Mouse (Mus musculus) cerebellum, postnatal 10 days (tissue): Measurements from ENCODE around the gene Adal.
A peak's percentile ranks its signal among the peaks of the same experiment; 100 is the strongest.
"Not testable (repeated sequence)": the region's sequence is repeated elsewhere in the genome, so short reads cannot be mapped to it uniquely, and the experiment has no call there.

Experiments
- DNase-seq, 2 experiments: peaks; one replicate each; pipeline ENCODE4 v3.0.0; 2021; ENCODE audit warnings: mixed read lengths in 2 of 2

Adal gene

GRCm38 (mm10) chr2:121140018-121140882 lies at the start of gene Adal, which contains the start of gene Lcmt2:
Gene Adal, plus strand, starts transcription at chr2:121140428.
Gene Lcmt2, minus strand, starts transcription at chr2:121140653.
- DNase-seq: peak; percentile 95

- DNase-seq: peak; percentile 84 to 86
Observed at GRCm38 (mm10) chr2:121102051-121102450, 38.2 kb upstream of the Adal start.

- DNase-seq: no peak
Observed at GRCm38 (mm10) chr2:121105940-121106339, 34.3 kb upstream of the Adal start.

- no peak for DNase-seq
Observed at GRCm38 (mm10) chr2:121109695-121110094, 30.5 kb upstream of the Adal start, which contains the start of gene Tgm7. Gene Tgm7, minus strand, starts transcription at chr2:121109795.

DNA sequence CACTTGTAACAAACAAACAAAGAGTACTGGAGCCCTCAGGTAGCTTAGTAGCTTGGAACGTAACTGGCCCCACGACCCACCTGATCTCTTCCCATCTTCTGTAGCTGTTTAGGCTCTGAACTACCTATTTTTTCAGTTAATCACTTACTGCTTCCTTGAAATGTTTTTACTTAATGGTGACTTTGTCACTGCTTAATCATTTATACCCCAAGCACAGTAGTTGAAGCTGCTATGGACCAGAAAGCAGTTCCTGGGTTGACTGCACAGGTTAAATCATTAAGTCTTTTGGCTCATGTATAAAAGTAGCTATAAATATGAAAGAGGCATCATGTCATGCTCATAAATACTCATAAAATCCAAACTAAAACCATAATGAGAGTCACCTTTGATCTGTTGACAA lies 24.8 kb upstream of the Adal start:
- DNase-seq: no peak

DNA sequence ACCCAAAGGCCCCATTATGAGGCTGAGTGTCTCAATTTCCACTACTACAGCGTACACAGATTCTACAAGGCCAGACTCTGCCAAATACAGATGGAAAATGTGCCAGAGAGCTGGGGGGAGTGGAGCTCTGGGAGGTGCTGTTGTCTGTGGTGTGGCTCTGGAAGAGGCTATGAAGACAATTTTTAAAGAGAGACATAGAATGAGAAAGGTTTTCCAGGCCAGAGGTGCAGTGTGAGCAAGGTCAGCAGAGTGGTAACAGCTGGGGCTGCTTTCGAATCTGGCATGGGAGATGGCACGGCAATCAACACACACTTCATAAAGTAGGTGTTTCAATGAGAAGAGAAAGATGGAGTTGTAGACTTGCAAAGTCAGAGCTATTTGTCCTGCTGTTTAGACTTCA lies 21.0 kb upstream of the Adal start:
- no peak for DNase-seq

GRCm38 (mm10) chr2:121126302-121126701 lies 13.9 kb upstream of the Adal start:
- DNase-seq: not testable (repeated sequence)

- DNase-seq: no peak
Observed at GRCm38 (mm10) chr2:121127536-121127935, 12.7 kb upstream of the Adal start.

GRCm38 (mm10) chr2:121128865-121129620 lies 11.2 kb upstream of the Adal start:
- no peak for DNase-seq

- no peak for DNase-seq
Observed at GRCm38 (mm10) chr2:121132822-121133221, 7.4 kb upstream of the Adal start.

DNA sequence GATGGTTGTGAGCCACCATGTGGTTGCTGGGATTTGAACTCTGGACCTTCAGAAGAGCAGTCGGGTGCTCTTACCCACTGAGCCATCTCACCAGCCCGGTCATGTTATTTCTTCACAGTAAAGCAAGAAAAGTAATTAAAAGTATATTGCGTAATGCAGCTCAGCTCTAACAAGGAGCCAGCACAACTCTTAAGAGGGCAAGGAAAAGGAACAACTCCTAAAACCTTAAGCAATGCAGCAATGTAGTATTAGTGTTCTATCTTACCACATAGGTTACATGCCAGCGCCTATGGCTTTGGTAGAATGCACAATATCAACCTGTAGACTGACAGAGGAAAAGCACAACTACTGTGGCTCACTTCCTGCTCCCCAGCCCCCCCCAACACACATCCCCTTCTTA lies 2.9 kb upstream of the Adal start:
- peak in 1 of 2 experiments; percentile 3 for DNase-seq

DNA sequence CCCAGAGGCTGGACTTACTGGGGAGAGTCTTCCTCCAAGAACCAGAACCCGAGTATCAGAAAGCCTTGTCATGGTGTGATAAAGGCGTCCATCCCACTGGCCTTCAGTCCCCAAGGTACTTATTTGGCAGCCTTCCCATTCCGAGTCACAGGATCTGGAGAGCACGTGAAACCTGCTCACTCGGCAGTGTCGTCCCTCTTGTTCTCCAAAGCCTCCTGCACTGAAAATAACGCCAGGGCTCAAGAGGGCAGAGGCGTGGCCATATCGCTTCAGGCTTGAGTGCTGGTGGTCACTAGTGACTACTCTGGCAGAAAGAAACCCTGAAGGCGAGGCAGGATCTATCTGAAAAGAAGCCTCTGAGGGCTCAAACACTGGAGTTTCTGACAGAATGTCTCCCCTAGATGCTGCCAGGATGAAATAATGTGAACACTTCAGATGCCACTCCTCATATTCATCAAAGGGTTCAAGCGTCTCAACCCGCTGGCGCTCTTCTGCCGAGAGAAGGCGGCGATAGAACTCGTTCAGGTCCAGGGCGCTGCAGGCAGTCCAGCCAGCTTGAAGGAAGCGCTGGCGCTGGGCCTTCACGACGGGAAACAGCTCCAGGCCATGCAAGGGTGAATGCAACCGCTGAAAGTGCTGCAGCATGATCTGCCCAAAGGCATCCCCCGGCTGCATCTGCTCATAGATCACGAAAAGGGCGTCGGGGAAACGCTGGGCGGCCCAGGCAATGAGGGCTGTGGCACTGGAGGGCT lies 786 bp upstream of the Adal start:
- peak; percentile 83 to 85 for DNase-seq

- DNase-seq: peak in 1 of 2 experiments; percentile 23
Observed at GRCm38 (mm10) chr2:121141216-121142035, 1.2 kb downstream of the Adal start.

GRCm38 (mm10) chr2:121142415-121142814 lies 2.2 kb downstream of the Adal start:
- no peak for DNase-seq

DNA sequence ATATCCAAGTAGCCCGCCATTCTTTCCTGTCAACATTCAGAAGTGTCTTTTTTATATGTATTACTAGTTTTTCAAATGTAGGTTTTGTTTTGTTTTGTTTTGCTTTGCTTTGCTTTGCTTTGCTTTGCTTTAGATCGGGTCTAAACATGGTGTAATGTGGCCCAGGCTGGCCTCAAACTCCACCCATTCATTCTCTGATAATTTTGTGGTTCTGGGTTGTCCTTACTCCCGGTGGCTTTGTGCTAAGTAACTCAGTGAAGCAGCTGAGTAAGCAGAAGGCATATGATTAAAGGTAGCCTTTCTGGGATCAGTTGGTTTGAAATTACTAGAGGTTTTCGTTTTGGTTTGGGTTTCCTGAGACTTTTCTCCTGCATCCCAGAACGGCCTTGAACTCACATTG lies 9.5 kb downstream of the Adal start:
- no peak for DNase-seq

DNA sequence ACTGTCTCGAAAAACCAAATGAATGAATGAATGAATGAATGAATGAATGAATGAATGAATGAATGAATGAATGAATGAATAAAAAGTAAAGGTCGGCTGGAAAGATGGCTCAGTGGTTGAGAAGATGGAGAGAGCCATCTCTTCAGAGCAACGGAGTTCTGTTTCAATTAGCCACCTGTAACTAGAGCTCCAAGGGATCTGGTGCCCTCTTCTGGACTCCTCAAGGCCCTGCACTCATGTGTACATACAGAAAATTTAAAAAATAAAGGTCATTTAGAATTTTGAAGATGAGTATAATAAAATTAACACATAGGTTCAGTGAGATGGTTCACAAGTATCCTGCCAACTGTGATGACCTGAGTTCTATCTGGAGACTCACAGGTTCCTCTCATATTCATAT lies 12.9 kb downstream of the Adal start:
- DNase-seq: no peak

DNA sequence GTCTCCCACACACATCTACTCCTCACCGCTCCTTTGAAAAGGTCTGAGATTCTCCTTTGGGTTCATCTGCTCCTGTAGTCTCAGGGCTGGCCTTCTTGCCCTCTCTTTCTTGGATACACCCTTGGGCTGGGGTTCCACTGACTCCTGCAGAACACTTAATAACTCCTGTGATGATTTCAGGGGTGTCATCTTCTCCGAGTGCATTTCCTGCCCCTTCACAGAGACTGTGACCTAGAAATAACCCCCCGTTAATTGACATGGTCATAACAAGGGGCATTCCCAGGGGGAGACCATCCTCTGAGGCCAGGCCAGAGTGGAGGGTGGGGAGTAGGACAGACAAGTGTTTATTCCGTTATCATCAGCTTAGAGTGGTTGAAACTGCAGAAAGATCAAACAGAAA lies 28.9 kb downstream of the Adal start:
- no peak for DNase-seq

DNA sequence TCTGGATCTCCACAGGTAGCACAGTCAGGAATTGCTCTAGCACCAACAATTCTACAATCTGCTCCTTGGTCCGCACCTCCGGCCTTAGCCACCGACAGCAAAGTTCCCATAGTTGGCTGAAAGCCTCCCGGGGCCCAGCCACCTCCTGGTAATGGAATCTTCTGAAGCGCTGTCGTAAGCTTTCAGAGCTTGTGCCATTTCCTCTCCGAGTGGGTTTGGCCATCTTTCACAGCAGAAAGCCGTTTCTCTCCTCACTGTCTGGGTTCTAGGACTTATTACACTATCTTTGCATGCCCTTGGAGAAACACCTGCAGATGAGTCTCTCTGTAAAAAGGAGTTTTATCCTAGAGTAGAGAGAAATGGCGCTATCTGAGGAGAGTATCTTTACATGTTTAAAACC lies 29.7 kb downstream of the Adal start:
- peak; percentile 23 to 31 for DNase-seq

DNA sequence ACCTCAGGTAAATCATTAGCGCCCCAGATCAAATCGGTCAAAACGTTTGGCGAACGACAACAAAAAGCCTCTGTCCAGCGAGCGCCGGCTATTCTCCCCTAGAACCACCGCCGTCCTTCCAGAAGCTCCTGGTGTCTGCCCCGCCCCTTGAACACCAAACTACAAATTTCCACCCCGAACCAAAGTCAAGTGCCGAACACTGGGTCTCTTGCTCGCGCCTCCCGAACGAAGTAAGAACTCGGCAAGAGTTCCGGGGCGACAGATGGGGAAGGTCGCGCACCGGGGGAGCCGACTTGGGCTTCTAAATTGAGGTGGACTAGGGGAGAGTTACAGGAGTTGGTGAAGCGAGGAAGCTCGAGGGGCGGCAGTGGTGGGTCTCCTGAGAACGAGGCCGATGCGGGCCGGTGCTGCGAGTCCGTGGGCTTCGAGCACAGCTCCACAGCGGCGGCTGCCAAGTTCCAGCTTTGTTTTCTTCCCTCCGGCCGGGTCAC lies 30.3 kb downstream of the Adal start, which contains the start of gene Tubgcp4:
Gene Tubgcp4 (plus strand): TSS at position 174 of the 491 bp plus-strand sequence.
- no peak for DNase-seq

- DNase-seq: peak; percentile 92 to 96
Observed at GRCm38 (mm10) chr2:121170980-121171742, 30.9 kb downstream of the Adal start, which contains the start of gene Zscan29. Gene Zscan29, minus strand, starts transcription at chr2:121171125.
